Mouse (Mus musculus) kidney, embryonic 16.5 days (tissue): ENCODE measurements around the gene Ash1l. TPM values are rescaled to one million over a fixed set of nuclear protein-coding genes. Genes with fewer than 3 reads are reported as not detected.

ENCODE experiments used
- ATAC-seq: fragments of 200-750 bp; cut with Nextera tagmentation; 2 replicates; pipeline ENCODE4 v1.8.0; 2017; ENCODE audit warnings: moderate TSS enrichment; ENCODE audit not compliant: low FRiP score, low TSS enrichment
- H3K27ac ChIP-seq: fragments of 300-500 bp; sonication (generic); 2 replicates; pipeline ENCODE4 v1.5.1; 2014; ENCODE audit warnings: low read length
- H3K27me3 ChIP-seq: fragments of 300-500 bp; sonication (generic); 2 replicates; pipeline ENCODE4 v1.6.1; 2014; ENCODE audit warnings: low read length, control low read depth, mixed read lengths; ENCODE audit not compliant: insufficient read depth
- H3K36me3 ChIP-seq: fragments of 300-500 bp; sonication (generic); 2 replicates; pipeline ENCODE4 v1.6.1; 2014; ENCODE audit warnings: low read length, control low read depth, mixed read lengths; ENCODE audit not compliant: insufficient read depth
- H3K4me1 ChIP-seq: fragments of 300-500 bp; sonication (generic); 2 replicates; pipeline ENCODE4 v1.6.1; 2014; ENCODE audit warnings: low read length, control low read depth, mixed read lengths; ENCODE audit not compliant: insufficient read depth
- H3K4me2 ChIP-seq: fragments of 300-500 bp; sonication (generic); replicated peaks from 2 replicates; pipeline ENCODE4 v1.6.1; 2014; ENCODE audit warnings: low read depth, low read length
- H3K4me3 ChIP-seq: fragments of 300-500 bp; sonication (generic); 2 replicates; pipeline ENCODE4 v1.5.1; 2014; ENCODE audit warnings: mild to moderate bottlenecking, low read length
- H3K9ac ChIP-seq: fragments of 300-500 bp; sonication (generic); replicated peaks from 2 replicates; pipeline ENCODE4 v1.6.1; 2014; ENCODE audit warnings: low read length
- H3K9me3 ChIP-seq: fragments of 300-500 bp; sonication (generic); 2 replicates; pipeline ENCODE4 v1.6.1; 2016; ENCODE audit warnings: low read length, control low read depth
- WGBS: fragments of 180-500 bp; shearing (Covaris S2); extraction: QIAGEN DNeasy Blood & Tissue Kit; methylation state at CpG from one replicate; pipeline ENCODE4 v1.1.7; 2014; 5-methylcytosine and 5-hydroxymethylcytosine counted together
- polyA plus RNA-seq: library from polyadenylated mRNA; unstranded; fragments of >200 nt; fragmentation: Nextera tagmentation; extraction: Ambion mirVana; gene quantifications from 2 replicates; pipeline ENCODE4 v1.2.1, GENCODE M21; 2015

Gene Ash1l
- polyA plus RNA-seq, 1 experiment from 2014 or later: 16.6 TPM

- H3K4me2 ChIP-seq: peak within 1 kb of the TSS; percentile 76
- H3K4me3 ChIP-seq: peak within 1 kb of the TSS; percentile 63
- H3K27ac ChIP-seq: peak within 1 kb of the TSS; percentile 76
- peak; percentile 99 for ATAC-seq
- peaks cover 25% of the 10 kb centered on the region for H3K4me1 ChIP-seq
- peak within 1 kb of the TSS; percentile 70 for H3K9ac ChIP-seq
- under 1% methylated on average over 26 of the region's 26 CpGs for WGBS
- no peaks in the 10 kb centered on the region for H3K27me3 ChIP-seq
- peaks cover 22% of the 10 kb centered on the region for H3K36me3 ChIP-seq
- H3K9me3 ChIP-seq: no peaks in the 10 kb centered on the region
These were observed 151.5 kb downstream of the Ash1l start, which contains the start of gene Fdps for GRCm38 (mm10) chr3:89101812-89102494. Gene Fdps (minus strand): TSS chr3:89101959.

GRCm38 (mm10) chr3:89102495-89103290 is 152.3 kb downstream of the Ash1l start:
- no peak for ATAC-seq
- peak overlapping the region; percentile 67 for H3K4me2 ChIP-seq
- H3K9me3 ChIP-seq: no peaks in the 10 kb centered on the region
- H3K4me1 ChIP-seq: peaks cover 25% of the 10 kb centered on the region
- peaks cover 17% of the 10 kb centered on the region for H3K36me3 ChIP-seq
- WGBS: 59% methylated on average over 12 of the region's 12 CpGs
- peak overlapping the region; percentile 63; the same call in 1 of the 2 replicates for H3K4me3 ChIP-seq
- H3K27me3 ChIP-seq: no peaks in the 10 kb centered on the region
- H3K9ac ChIP-seq: no peak overlapping the region; the same call in 1 of the 2 replicates
- H3K27ac ChIP-seq: peak overlapping the region; percentile 76

GRCm38 (mm10) chr3:89103291-89103595 is 152.8 kb downstream of the Ash1l start:
- Histone ChIP-seq H3K36me3 (peaks cover 12% of the 10 kb centered on the region), H3K4me1 (peaks cover 25% of the 10 kb centered on the region), H3K27ac (peak overlapping the region; percentile 76; the same call in 1 of the 2 replicates), H3K9ac (no peak overlapping the region), H3K4me3 (no peak overlapping the region), H3K4me2 (no peak overlapping the region), H3K9me3 (no peaks in the 10 kb centered on the region), H3K27me3 (no peaks in the 10 kb centered on the region)
- 70% methylated on average over 4 of the region's 4 CpGs for WGBS
- no peak for ATAC-seq

GRCm38 (mm10) chr3:89106881-89107280 is 156.5 kb downstream of the Ash1l start:
- no peak for ATAC-seq
- Histone ChIP-seq H3K4me2 (no peak overlapping the region), H3K9me3 (no peaks in the 10 kb centered on the region), H3K36me3 (no peaks in the 10 kb centered on the region), H3K4me1 (peaks cover 11% of the 10 kb centered on the region; the same call in 1 of the 2 replicates), H3K27me3 (no peaks in the 10 kb centered on the region), H3K27ac (no peak overlapping the region), H3K9ac (no peak overlapping the region), H3K4me3 (no peak overlapping the region)

- H3K4me2 ChIP-seq: no peak overlapping the region
- no peak for ATAC-seq
- no peak overlapping the region for H3K27ac ChIP-seq
- H3K9me3 ChIP-seq: no peaks in the 10 kb centered on the region
- 64% methylated on average over 3 of the region's 3 CpGs for WGBS
- H3K36me3 ChIP-seq: no peaks in the 10 kb centered on the region
- H3K4me1 ChIP-seq: peaks cover 7% of the 10 kb centered on the region; the same call in 1 of the 2 replicates
- H3K4me3 ChIP-seq: no peak overlapping the region
- no peaks in the 10 kb centered on the region for H3K27me3 ChIP-seq
- no peak overlapping the region for H3K9ac ChIP-seq
These were observed 157.1 kb downstream of the Ash1l start for GRCm38 (mm10) chr3:89107545-89107944.

GRCm38 (mm10) chr3:89108146-89108545 is 157.7 kb downstream of the Ash1l start:
- Histone ChIP-seq H3K4me3 (no peak overlapping the region), H3K36me3 (no peaks in the 10 kb centered on the region), H3K9me3 (no peaks in the 10 kb centered on the region), H3K4me2 (no peak overlapping the region), H3K27me3 (no peaks in the 10 kb centered on the region), H3K4me1 (peaks cover 5% of the 10 kb centered on the region; the same call in 1 of the 2 replicates), H3K27ac (no peak overlapping the region), H3K9ac (no peak overlapping the region)
- 51% methylated on average over 1 of the region's 1 CpGs for WGBS
- no peak for ATAC-seq

- peak; percentile 81 for ATAC-seq
- WGBS: 70% methylated on average over 4 of the region's 4 CpGs
- H3K4me3 ChIP-seq: no peak overlapping the region
- peaks cover 5% of the 10 kb centered on the region; the same call in 1 of the 2 replicates for H3K4me1 ChIP-seq
- no peak overlapping the region for H3K9ac ChIP-seq
- H3K27me3 ChIP-seq: no peaks in the 10 kb centered on the region
- H3K9me3 ChIP-seq: no peaks in the 10 kb centered on the region
- no peaks in the 10 kb centered on the region for H3K36me3 ChIP-seq
- no peak overlapping the region for H3K4me2 ChIP-seq
- H3K27ac ChIP-seq: peak overlapping the region; percentile 58; the same call in 1 of the 2 replicates
These were observed 162.6 kb downstream of the Ash1l start for GRCm38 (mm10) chr3:89113058-89113457.

GRCm38 (mm10) chr3:89115522-89115921 is 165.1 kb downstream of the Ash1l start:
- H3K36me3 ChIP-seq: no peaks in the 10 kb centered on the region
- 0% methylated on average over 2 of the region's 2 CpGs for WGBS
- H3K27me3 ChIP-seq: no peaks in the 10 kb centered on the region
- no peak overlapping the region for H3K27ac ChIP-seq
- H3K4me3 ChIP-seq: no peak overlapping the region
- H3K9me3 ChIP-seq: no peaks in the 10 kb centered on the region
- peaks cover 5% of the 10 kb centered on the region; the same call in 1 of the 2 replicates for H3K4me1 ChIP-seq
- no peak overlapping the region for H3K9ac ChIP-seq
- no peak overlapping the region for H3K4me2 ChIP-seq
- ATAC-seq: 0 out of 2 replicates have a peak, but pooled peaks have one; percentile 31

GRCm38 (mm10) chr3:89123313-89123712 is 172.9 kb downstream of the Ash1l start:
- H3K4me3 ChIP-seq: no peak overlapping the region
- WGBS: 67% methylated on average over 2 of the region's 2 CpGs
- ATAC-seq: no peak

GRCm38 (mm10) chr3:89124241-89124640 is 173.8 kb downstream of the Ash1l start:
- WGBS: 57% methylated on average over 3 of the region's 3 CpGs
- no peak for ATAC-seq
- no peak overlapping the region for H3K27ac ChIP-seq

More at GRCm38 (mm10) chr3:89123313-89123712, 172.9 kb downstream of the Ash1l start:
- H3K27me3 ChIP-seq: no peaks in the 10 kb centered on the region
- H3K9me3 ChIP-seq: no peaks in the 10 kb centered on the region
- no peak overlapping the region for H3K4me2 ChIP-seq
- H3K9ac ChIP-seq: no peak overlapping the region
- H3K36me3 ChIP-seq: no peaks in the 10 kb centered on the region
- H3K4me1 ChIP-seq: no peaks in the 10 kb centered on the region
- no peak overlapping the region for H3K27ac ChIP-seq

More at GRCm38 (mm10) chr3:89124241-89124640, 173.8 kb downstream of the Ash1l start:
- H3K36me3 ChIP-seq: no peaks in the 10 kb centered on the region
- no peak overlapping the region for H3K9ac ChIP-seq
- H3K27me3 ChIP-seq: no peaks in the 10 kb centered on the region
- H3K4me2 ChIP-seq: no peak overlapping the region
- no peaks in the 10 kb centered on the region for H3K4me1 ChIP-seq
- H3K4me3 ChIP-seq: no peak overlapping the region
- no peaks in the 10 kb centered on the region for H3K9me3 ChIP-seq
